ENCODE assay signal across 8 mouse cellular contexts in the genomic region with DNA sequence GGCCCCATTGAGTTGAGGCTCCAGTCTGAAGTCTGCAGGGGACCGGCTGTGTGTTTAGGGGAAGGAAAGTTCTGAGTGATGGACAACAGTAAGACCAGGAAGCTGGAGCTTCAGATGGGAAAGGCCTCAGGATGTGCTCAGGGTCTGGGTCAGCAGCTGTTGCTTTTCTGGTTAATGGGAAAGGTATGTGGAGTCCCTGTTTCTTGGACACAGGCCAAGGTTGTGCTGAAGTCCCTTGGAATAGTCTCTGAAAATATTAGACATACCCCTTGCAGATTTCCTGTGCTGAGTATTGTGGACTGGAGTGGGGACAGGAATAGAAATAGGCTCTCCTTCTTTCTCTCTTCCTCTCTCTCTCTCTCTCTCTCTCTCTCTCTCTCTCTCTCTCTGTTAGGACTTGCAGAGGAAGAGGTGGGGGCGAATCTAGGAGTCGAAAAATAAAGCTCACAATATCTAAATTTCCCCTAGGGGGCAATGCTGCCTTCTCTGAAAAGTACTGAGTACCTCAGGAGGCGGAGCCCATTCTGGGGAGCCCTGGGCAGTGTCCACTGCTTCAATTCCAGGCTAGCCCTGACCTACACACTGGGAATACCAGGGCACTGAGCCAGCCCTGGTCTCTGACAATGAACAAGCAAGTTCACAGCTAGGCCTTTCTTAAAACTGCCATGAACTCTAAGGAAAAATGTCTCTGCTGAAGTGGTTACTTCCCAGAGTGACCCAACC. TPM values are rescaled to one million over a fixed set of nuclear protein-coding genes. Genes with fewer than 3 reads are reported as not detected.
DNase-seq lines count a peak whose midpoint lies in the region; ATAC-seq and TF ChIP-seq lines count a peak whose summit lies in the region.
"Not testable (repeated sequence)": the region's sequence is repeated elsewhere in the genome, so short reads cannot be mapped to it uniquely, and the experiment has no call there.
"Had no signal": no experiment of that assay in that cellular context is flagged by ENCODE, and none has a peak within 500 bp of the region (broad histone marks: within the 10 kb centered on the region; RNA-seq: fewer than 3 reads in every experiment).

No protein-coding gene starts in this region.

- not testable (repeated sequence) for H3K9me3 ChIP-seq in kidney, postnatal 0 days (replicated peaks; ENCODE audit: low read length); liver, postnatal 0 days (ENCODE audit: low read length)

- not testable (repeated sequence) for TF ChIP-seq EP300 in liver, postnatal 0 days (IDR thresholded peaks at IDR 0.05; ENCODE audit: low read depth)

- not testable (repeated sequence) for DNase-seq in Patski (ENCODE audit: low read depth, low spot score); liver, postnatal 0 days
- DNase-seq in heart, adult 11 months: peak; percentile 94
- peak; percentile 82 for DNase-seq in heart, postnatal 4 days
- peak; percentile 75 for DNase-seq in kidney, postnatal 0 days (ENCODE audit: low spot score)
- peak; percentile 34 for DNase-seq in ovary, postnatal 36 days (ENCODE audit: low spot score)

- ATAC-seq in Patski: peak; percentile 25
- 0 out of 2 replicates have a peak, but pooled peaks have one; percentile 24 for ATAC-seq in common myeloid progenitor, adult 5-6 weeks (replicated peaks; ENCODE audit: low read depth, poor library complexity, severe bottlenecking)
- peak; percentile 40; the same call in 1 of the 2 replicates for ATAC-seq in kidney, postnatal 0 days (replicated peaks; ENCODE audit: low FRiP score, low read depth)
- peak; percentile 38; the same call in 1 of the 2 replicates for ATAC-seq in liver, postnatal 0 days

- POLR2A ChIA-PET in Patski (lab: Charles Lee): interaction anchor here (1.0 kb wide), 1 partner anchor 46 kb away, joined by 3 read pairs; no protein-coding TSS in a partner anchor

- not testable (repeated sequence) for H3K9ac ChIP-seq in kidney, postnatal 0 days (ENCODE audit: low read depth, low read length); liver, postnatal 0 days (replicated peaks)

- H3K4me3 ChIP-seq in kidney, postnatal 0 days (replicated peaks; ENCODE audit: low read depth, low read length); liver, postnatal 0 days (ENCODE audit: low read depth, low read length): not testable (repeated sequence)

- peaks cover 18% of the 10 kb centered on the region for H3K4me1 ChIP-seq in kidney, postnatal 0 days (replicated peaks; ENCODE audit: insufficient read depth, low read length)
- H3K4me1 ChIP-seq in liver, postnatal 0 days (ENCODE audit: insufficient read depth): not testable (repeated sequence)

- H3K4me2 ChIP-seq in kidney, postnatal 0 days (ENCODE audit: low read length); liver, postnatal 0 days (ENCODE audit: low read depth, low read length): not testable (repeated sequence)

- TF ChIP-seq CTCF in Patski (IDR thresholded peaks at IDR 0.05): not testable (repeated sequence)
- TF ChIP-seq CTCF in kidney, postnatal 0 days (IDR thresholded peaks at IDR 0.05; ENCODE audit: low read depth): peak; percentile 53; the same call in 1 of the 2 replicates
- TF ChIP-seq CTCF in liver, postnatal 0 days (IDR thresholded peaks at IDR 0.05; ENCODE audit: low read depth): peak; percentile 38

- not testable (repeated sequence) for H3K27me3 ChIP-seq in Patski; kidney, postnatal 0 days (ENCODE audit: insufficient read depth, low read length)
- H3K27me3 ChIP-seq in liver, postnatal 0 days (ENCODE audit: insufficient read depth, low read length): peaks cover 15% of the 10 kb centered on the region

- WGBS in kidney, postnatal 0 days: 45% methylated on average over 4 of the region's 4 CpGs
- WGBS in liver, postnatal 0 days (ENCODE audit: insufficient replicate concordance): 47% methylated on average over 4 of the region's 4 CpGs

- CTCF ChIA-PET in Patski (lab: Charles Lee): interaction anchor here (0.7 to 2.2 kb wide), 9 partner anchors 11 to 57 kb away, joined by 3 to 16 read pairs (median 3); no protein-coding TSS in a partner anchor

- not testable (repeated sequence) for H3K27ac ChIP-seq in kidney, postnatal 0 days; liver, postnatal 0 days (ENCODE audit: low read depth)

- H3K36me3 ChIP-seq in kidney, postnatal 0 days (ENCODE audit: insufficient read depth, low read length); liver, postnatal 0 days (replicated peaks; ENCODE audit: insufficient read depth, low read length): not testable (repeated sequence)

- in situ Hi-C loops in Patski (cut with MboI; ENCODE audit: low pct_unique_long_range_greater_than_20kb): loop anchor here (5.0 kb wide), 1 partner anchor 42 kb away; no protein-coding TSS in a partner anchor

RNA-seq across cellular contexts. Expression of a gene that starts 6.7 kb away (rescaled TPM):
- polyA plus RNA-seq in Patski (2021): 79.8 TPM
- total RNA-seq in common myeloid progenitor, adult 5-6 weeks (2017): not detected in 2 replicates
- total RNA-seq in heart, postnatal 4 days (2021): 100 to 1,000 TPM in 1 of 2 experiments, 10 to 100 TPM in 1; 96.4 to 109 TPM
- 12.0 and 13.8 TPM in 2 replicates for polyA plus RNA-seq in kidney, postnatal 0 days (2015; fragmentation: Nextera tagmentation; extraction: Ambion mirVana)
- polyA plus RNA-seq in liver, postnatal 0 days (2015; fragmentation: Nextera tagmentation; extraction: Ambion mirVana): 2.0 and 2.7 TPM in 2 replicates
- total RNA-seq: neutrophil, adult 5-6 weeks had no signal
